Mouse (Mus musculus): ENCODE measurements at regions not wholly inside any gene's neighbourhood (a gene's known extent, or its start where the extent isn't known, plus 50 kb on each side); places are given as distances from the start of the nearest gene placed in this dataset.
A peak's percentile ranks its signal among the peaks of the same experiment; 100 is the strongest.

DNA sequence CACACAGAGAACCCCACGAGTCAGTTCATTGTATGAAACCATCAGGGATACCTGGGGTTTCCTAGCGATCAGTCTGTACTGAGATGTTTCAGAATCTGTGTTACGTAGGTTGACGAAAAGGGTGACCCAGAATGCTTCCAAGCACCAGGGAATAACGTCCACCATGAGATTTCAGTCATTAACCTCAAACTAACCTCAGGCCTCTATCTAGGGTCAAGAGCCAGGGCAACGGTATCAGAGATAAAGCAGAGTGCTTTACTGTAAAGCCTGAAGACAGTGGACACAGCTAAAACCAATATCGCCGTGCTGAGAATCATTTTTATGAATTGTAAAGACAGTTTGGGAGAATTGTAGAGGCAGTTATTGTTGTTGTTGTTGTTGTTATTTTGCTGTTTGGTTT is 52.9 kb upstream of the Errfi1 start:
- no peak for DNase-seq (ENCODE audit: extremely low read depth, insufficient read length, low spot score)

DNA sequence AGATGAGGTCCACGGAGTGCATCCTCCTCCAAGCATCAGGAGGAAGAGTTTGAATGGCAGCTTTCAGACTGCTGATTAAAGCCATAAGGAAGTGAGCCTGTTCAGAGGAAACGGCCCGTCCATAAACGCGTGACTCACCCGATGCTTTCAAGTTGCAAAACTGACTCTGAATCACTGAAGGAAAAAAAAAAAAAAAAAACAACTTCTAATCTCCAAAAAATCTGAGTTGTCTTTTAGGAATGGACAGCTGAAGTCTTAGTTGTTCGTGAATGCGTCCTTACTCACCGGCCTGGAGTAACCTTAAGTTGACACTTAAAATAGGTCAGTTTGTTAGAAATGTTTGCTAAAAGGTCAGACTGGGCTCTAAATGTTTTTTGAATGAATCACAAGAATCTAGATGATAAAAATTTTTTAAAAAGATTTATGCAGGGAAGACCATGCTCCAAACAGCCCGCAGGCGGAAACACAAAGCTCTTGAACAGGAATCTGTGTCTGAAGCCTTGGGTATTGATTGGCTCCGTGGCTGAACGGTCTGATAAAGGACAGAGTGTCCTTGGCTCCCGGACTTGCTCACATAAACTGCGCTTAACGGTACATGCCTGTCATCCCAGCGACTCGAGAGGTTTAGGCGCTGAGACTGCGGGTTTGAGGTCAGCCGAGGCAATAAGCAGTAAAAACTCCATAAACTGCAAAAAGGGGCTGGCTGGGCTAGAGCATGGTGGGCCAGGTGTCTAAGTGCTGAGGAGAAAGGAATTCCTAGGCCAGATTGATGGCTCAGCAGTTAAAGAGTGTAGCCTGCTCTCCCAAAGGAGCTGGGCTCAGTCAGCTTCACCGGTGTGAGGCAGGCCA is 53.9 kb upstream of the Errfi1 start:
- DNase-seq (ENCODE audit: extremely low read depth, insufficient read length, low spot score) = peak; percentile 65

DNA sequence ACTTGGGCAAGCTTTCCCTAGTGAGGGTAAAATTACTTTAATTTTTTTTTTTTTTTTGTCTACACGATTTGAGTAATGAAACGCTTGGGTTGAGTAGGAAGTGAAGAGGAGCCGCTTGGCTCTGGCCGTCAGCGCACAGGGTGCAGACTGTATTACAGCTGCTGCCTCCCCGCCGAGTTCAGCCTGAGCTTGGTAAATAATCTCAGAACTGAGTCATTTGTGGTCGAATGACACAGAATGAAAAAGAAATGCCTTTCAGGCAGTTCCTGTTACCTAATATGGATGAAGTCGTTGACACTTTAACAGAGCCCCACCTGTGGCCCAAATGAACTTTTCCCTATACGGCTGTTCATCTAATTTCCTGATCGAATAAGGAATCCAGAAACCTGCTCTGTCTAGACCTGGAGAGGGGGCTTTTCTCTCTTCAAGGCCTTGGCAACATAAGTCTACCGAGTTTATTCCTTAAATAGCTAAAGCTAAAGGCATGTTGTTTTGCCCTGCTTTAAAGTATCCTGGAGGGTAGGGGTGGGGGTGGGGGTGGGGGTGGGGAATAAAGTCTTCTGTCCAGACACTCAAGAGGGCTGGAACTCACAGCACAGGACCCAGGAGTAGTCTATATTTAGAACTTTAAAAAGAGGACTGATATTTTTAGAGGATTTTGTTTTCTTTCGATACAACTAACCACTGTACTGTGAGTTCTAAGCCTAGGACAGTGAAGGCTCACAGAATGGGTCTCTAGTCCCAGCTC is 54.8 kb upstream of the Errfi1 start:
- DNase-seq (ENCODE audit: extremely low read depth, insufficient read length, low spot score) = peak; percentile 70

DNA sequence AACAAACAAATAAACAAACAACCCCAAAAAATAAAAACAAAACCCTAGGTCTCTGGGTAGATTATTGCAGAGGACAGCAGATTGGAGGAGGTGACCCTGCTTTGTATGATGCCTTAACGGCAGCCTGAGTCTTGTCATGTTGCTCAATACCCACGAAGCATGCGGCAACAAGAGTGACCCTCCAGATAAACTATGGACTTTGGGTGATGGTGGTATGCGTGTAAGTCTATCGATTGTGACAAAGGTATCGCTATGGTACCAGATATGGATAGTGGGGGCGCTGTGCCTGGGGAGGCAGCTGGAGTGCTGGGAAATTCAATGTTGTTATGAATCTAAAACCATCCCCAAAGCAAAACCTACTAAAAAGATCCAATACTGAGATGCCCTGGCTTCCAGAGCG is 55.4 kb upstream of the Errfi1 start:
- no peak for DNase-seq (ENCODE audit: extremely low read depth, insufficient read length, low spot score)

DNA sequence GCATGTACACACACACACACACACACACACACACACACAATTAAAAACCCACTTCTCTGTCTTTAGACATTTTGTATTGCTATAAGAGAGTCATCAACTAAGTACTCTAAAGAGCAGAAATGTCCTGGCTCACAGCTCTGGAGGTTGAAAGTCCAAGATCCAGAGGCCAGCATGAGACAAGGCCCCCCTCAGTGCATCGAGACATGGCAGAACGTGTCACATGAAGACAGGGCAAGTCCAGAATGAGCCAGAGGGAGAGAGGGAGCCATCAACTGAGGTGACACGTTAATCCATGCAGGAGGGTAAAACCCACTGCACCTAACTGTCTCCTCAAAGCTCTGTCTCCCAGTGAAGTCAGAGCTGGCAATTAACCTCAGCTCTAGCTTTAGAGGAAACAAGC is 56.7 kb upstream of the Errfi1 start:
- no peak for DNase-seq (ENCODE audit: extremely low read depth, insufficient read length, low spot score)

DNA sequence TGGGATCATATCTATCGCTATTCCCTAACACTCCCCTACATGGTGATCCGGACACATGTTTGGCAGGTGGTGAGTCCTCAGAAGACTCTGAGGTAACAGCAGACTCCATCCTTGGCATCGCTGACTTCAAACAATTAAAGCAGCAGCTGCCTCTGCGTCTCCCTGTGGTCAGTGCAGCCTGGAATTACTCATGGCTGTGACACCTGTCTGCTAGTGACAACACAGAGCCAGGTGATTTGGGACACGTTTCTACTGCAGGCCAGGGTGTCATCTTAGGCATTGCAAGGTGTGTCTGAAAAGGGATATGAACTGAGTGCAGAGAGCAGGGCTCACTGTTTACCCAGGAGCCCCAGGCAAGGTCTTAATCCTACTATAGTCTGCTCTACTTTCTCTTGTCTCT is 58.8 kb upstream of the Errfi1 start:
- DNase-seq (ENCODE audit: extremely low read depth, insufficient read length, low spot score) = no peak

DNA sequence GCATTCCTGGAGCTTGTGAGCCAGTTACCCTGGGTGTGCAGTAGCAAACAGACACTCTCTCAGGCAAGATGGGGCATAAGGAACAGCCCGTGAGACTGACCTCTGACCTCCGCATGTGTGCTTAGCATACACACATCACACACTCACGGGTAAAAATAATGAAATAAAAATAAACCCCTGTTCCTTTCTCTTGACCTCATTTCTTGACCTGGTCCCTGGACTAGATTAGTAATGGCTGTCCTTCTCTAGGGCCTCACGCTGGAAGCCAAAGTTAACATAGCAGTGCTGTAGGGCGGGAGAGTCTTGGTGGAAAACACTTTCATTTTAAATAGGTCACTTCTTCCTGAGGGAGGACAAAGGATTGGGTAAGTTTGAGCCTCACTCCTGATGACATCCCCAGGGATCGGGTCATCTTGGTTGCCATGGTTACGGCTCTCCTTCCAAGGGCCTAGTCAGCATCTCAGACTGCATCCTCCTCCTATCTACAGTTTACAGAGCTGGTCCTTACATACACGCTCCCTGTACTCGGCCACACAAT is 59.4 kb upstream of the Errfi1 start:
- DNase-seq (ENCODE audit: extremely low read depth, insufficient read length, low spot score) = no peak

DNA sequence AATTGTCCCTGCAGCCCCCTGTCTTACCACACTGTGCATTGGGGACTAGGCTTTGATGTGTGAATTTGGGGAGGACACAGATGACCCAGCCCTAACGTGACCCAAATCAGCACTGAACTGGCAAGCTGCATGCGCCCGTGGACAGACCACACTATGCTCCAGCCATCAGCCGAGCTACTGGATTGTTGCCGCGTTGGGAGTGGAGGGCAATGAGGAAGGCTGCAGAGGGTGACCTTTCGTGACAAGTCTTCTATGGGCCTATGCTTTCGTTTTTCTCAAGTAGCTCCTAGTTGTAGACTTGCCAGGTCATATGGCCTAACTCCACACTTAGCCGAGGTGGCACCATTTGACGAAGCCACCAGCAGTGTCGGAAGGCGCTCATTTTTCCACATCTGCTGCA is 60.6 kb upstream of the Errfi1 start:
- DNase-seq (ENCODE audit: extremely low read depth, insufficient read length, low spot score) = no peak

DNA sequence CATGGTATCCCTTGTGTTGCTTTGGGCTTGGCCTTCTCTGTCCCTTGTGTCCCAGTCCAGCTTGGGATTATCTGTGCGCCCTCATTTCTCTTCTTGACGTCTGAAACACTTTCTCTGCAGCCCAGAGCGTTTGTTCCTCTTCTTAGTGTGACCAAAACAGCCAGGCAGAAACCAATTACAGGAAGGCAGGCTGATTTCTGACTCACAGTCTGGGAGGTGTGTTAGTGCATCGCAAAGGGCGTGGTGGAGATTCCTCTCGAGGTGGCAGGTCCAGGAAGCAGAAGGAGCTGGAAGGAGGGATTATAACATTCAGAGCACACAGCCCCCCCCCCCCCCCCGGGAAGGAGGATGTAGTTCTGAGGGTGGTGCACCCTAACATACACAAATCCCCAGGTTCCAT is 64.6 kb upstream of the Errfi1 start:
- DNase-seq (ENCODE audit: extremely low read depth, insufficient read length, low spot score) = no peak

DNA sequence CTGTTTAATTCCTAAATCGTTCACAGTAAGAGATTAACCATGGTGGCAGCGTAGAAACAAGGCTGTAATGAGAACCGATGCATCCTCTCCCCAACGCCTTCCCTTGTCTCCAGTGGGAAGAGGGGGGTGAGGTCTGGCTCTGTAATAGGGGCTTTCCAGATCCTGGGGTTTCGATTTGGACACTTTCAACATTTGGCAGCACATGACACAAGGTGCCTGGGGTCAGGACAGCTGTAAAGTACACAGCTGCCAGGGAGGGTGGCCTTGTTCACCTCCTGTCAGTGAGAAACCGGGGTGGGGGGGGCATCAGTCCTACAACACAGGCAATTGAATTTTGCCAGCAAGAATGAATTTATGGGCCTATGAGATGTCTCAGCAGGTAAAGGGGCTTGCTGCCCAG is 66.6 kb upstream of the Errfi1 start:
- DNase-seq (ENCODE audit: extremely low read depth, insufficient read length, low spot score) = no peak

DNA sequence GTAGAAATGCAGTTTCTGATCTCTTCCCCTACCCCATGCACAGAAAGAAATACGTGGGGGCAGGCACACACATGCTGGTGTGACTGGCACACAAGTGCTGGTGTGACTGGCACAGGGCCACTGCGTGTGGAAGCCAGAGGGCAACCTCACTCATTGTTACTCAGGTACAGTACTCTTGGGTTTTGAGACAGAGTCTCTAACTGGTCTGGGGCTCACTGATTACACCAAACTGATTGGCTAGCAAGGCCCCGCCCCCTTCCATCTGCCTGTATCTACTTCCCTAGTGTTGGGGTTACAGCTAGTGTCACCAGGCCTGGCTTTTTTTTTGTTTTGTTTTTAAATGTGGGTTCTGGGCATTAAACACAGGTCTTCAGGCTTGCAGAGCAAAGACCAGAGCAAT is 67.1 kb upstream of the Errfi1 start:
- DNase-seq (ENCODE audit: extremely low read depth, insufficient read length, low spot score) = no peak

DNA sequence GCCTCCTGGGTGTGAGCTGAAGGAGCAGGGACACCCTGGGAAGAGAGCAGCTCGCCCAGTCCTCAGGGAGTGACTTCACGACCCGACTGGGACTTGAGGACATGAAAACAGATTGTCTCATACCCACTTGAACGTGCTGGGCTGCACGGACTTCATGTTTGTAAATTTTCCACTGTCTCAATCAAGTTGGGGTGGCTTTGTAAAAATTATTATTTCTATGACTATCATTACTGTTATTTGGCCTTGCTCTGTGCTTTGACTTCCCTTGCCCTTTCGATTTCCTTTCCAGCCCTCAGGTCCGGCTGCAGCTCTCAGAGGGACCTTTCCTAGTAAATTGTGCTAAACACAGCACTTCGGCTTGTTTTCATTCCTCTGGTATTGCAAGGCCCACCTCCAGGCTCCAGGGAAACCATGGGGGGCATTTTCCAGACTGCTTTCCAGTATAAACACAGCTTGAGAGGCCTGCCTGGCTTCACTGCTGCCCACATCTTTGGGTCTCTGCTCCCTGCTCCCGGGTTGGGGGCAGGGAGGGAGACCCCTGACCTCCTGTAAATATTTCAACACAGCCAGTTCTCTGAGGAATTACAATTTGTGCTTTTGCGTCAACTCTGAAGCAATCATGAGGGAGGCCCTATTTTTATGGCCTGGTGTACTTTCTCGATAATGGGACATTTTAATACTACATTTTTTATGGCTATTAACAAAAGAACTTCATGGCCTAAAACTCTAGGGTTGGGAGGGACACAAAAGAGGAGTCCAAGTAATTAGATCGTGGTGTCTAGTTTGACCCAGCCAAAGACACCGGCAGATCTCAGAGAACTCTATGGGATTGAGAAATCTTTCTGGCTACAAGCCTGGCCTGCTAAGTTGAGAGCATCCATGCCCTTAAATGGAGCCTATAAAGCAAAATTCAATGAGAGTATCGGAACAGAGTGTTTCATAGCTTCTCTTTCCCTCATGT is 68.9 kb upstream of the Errfi1 start:
- no peak for DNase-seq (ENCODE audit: extremely low read depth, insufficient read length, low spot score)

DNA sequence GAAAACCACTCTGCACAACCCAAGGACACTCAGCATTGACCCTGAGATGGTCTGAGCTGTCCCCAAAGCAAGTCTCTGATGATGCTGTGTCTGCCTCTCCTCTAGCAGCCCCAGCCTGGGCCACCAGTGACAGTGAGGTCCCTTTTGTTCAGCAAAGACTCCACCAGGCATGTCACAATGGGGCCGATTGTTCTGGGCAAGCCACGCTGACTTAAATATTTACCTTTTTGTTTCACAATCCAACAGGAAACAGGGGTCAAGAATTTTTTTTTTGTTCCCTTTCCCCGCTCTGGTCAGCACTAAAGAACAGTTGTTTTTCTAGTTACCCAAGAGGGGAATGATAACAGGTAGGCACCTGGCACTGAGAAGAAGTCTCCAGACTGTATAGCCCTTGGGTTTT is 72.4 kb upstream of the Errfi1 start:
- DNase-seq (ENCODE audit: extremely low read depth, insufficient read length, low spot score) = no peak

DNA sequence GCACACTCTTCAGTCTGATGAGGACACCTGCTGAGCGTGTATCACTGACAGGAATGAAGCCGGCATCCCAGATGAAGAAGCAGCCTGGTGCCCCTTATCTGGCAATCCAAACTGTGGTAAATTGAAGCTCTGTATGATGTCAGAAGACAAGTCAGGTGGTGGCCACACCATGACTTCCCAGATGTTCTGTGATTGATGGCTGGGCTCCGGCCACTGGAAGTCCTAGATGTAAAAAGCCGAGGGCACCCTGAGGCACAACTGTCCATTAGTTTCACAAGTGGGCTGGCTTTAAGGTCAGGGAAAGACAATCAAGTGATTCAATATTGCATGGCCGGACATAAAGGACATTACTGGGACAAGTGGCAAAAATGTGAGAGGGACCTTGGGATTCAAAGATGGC is 74.4 kb upstream of the Errfi1 start:
- DNase-seq (ENCODE audit: extremely low read depth, insufficient read length, low spot score) = no peak

DNA sequence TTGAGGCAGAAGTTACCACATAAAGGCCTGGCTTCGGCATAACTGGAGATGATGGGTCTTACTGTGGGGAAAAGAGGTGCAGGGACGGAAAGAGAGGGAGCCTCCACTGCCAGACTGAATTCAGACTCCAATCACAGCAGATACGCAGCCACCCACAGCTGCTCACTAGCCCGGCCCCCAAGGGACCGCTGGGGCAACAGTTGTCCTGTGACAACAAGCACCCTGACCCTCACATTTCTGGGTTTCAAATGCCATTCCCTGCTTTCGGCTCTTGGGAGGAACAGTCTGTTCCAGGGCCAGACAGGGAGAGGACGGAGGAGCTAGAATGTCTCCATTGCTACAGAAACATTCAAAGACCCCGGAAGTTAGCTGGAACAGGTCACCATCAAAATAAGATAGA is 75.0 kb upstream of the Errfi1 start:
- DNase-seq (ENCODE audit: extremely low read depth, insufficient read length, low spot score) = no peak

DNA sequence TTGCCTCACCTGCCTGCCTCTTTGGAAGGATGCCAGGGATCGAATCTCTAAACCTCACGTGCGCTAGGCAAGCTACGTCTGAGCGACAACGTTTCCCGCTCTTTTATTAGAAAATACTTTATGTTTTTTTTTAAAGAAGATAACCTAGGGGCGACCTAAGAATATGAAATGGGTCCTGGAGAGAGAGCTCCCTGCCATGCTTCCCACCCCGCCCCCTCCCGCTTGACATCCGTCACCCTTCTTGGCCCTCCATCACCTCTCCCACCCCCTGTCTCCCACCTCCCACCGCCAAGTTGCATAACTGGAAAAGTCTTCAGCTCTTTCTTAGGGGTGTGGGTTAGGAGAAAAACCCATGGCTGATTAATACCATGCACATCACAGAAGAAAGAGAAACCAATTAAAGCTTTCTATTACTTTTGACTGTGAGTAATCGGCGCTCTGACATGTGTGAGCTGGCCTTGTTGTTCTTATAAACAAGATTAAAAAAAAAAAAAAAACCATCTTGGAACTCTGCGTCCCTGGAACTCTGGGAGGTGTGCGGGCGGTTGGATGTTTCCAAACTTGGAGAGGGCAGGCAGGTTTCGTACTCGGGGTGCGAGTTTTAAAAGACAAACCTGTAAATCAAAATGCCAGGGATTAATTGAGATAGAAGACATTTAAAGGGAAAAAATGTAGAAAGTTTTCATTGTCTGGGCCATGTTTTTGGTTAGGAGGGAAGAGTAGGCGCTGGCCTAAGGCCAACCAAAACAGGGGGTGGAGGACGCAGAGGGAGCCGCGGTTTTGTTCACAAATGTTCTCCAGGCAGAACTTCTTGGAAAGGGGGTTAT is 77.8 kb upstream of the Errfi1 start:
- DNase-seq (ENCODE audit: extremely low read depth, insufficient read length, low spot score) = peak; percentile 28

DNA sequence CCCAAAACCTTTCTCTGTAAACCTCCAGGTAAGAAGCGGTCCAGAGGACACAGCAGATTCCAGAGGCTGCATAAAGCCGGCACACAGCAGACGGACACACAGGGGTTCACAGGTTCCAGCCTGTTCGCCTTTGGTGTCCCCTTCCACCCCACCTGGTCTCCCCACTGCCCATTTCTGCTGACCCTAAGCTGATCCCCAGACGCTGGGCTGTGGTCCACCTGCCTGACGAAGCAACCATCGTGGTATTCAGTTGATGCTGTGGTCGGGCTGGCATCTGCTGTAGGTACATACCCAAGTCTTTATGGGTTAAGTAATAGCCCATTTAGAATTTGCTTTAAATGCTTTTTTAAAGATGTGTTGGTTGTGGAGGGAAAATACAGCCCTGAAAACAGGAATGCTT is 78.4 kb upstream of the Errfi1 start:
- no peak for DNase-seq (ENCODE audit: extremely low read depth, insufficient read length, low spot score)

DNA sequence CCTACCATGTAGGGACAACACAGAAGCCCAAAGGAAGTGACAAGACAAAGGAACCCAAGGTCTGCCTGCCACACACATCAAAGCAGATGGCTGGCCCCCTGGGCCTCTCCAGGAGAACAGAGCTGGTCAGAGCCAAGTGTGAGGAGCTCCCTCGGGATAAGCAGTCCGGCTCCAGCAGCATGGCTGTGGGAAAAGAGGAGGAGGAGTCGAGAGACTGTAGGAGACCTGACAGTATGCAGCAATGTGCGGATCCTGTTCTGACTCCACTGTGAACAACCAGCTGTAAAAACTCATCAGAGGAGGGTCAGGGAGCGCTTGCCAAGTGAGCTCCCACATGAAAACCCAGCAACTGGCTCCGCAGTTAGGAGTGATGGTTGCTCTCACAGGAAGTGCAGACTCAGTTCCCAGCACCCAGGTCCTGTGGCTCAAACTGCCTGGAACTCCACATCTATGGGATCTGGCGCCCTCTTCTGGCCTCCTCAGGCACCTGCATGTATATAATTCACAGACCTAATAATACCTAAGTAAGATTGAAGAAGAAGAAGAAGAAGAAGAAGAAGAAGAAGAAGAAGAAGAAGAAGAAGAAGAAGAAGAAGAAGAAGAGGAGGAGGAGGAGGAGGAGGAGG is 79.3 kb upstream of the Errfi1 start:
- no peak for DNase-seq (ENCODE audit: extremely low read depth, insufficient read length, low spot score)

DNA sequence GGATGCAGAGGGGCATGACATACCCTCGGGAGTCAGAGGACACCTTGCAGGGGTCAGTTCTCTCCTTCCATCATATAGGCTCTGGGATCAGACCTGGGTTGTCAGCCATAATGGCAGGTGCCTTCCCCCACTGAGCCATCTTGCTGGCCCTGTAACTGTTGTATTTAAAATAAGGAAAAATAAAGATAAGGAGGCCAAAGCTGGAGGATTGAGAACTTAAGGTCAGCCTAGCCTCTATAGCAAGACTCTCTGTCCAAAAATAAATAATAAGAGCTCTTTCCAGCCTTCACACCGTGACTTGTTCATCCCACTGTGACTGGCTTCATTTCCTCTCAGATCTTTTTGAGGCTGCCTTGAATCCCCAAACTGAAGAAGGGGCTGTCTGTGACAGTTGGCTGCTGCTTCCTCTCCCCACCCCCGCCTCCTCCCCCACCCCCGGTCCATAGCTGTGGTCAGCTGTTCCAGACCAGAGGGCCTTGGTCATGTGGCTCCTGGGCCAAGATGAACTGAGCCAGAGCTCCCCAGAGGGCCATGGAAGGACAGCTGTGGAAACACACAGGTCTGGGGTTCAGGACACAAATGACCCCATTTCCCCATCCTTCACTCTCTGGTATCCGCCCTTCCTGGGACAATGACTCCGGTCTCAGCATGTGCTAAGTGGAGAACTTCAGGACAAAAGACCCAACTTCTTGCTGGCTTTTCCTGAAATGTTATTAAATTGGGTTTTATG is 81.6 kb upstream of the Errfi1 start:
- no peak for DNase-seq (ENCODE audit: extremely low read depth, insufficient read length, low spot score)
